Mouse (Mus musculus) heart, embryonic 15.5 days (tissue): ENCODE data around the gene Nr1i2. TPM values are rescaled to one million over a fixed set of nuclear protein-coding genes. Genes with fewer than 3 reads are reported as not detected.

Experiments
- polyA plus RNA-seq: library from polyadenylated mRNA; unstranded; fragments of >200 nt; fragmentation: Nextera tagmentation; extraction: Ambion mirVana; gene quantifications from 2 replicates; pipeline ENCODE4 v1.2.1, GENCODE M21; 2015

Nr1i2 gene
- polyA plus RNA-seq, 1 experiment from 2014 or later, result not detected

Other genes starting within 250 kb of the Nr1i2 start
- 38.2 and 40.0 TPM in 2 replicates for gene Gsk3b, start 205.8 kb downstream of the Nr1i2 start, polyA plus RNA-seq
- 0.10 and 0.13 TPM in 2 replicates for gene Maats1, start 47.3 kb upstream of the Nr1i2 start, polyA plus RNA-seq
- 224 and 350 TPM in 2 replicates for gene Cox17, start 52.2 kb upstream of the Nr1i2 start, polyA plus RNA-seq
- gene Gm21987, start 52.2 kb upstream of the Nr1i2 start, polyA plus RNA-seq, result 3.2 and 4.1 TPM in 2 replicates
- 327 and 350 TPM in 2 replicates for gene Popdc2, start 67.4 kb upstream of the Nr1i2 start, polyA plus RNA-seq
- gene Pla1a, start 138.3 kb upstream of the Nr1i2 start, polyA plus RNA-seq, result 2.0 and 2.8 TPM in 2 replicates
- gene Adprh, start 157.9 kb upstream of the Nr1i2 start, polyA plus RNA-seq, result 81.1 and 87.5 TPM in 2 replicates
- 0.53 and 0.61 TPM in 2 replicates for gene Cd80, start 160.7 kb upstream of the Nr1i2 start, polyA plus RNA-seq
- gene Timmdc1, start 227.8 kb upstream of the Nr1i2 start, polyA plus RNA-seq, result 31.9 and 38.1 TPM in 2 replicates